Mouse (Mus musculus) layer of hippocampus, adult 18-20 months (tissue): ENCODE measurements around the gene Aicda. TPM values are rescaled to one million over a fixed set of nuclear protein-coding genes. Genes with fewer than 3 reads are reported as not detected.

Source experiments
- DNase-seq, 2 experiments: peaks; one replicate each; pipeline ENCODE4 v3.0.0; 2022; ENCODE audit warnings: low spot score in 2 of 2
- total RNA-seq, 2 experiments: library from RNA; stranded (reverse); gene quantifications; 2 replicates each; pipeline ENCODE4 v1.2.3; 2021

Aicda gene
- total RNA-seq, 2 experiments from 2014 or later, result not detected

- no peak for DNase-seq
These were observed 46.6 kb downstream of the Aicda start for GRCm38 (mm10) chr6:122600066-122600646.

DNA sequence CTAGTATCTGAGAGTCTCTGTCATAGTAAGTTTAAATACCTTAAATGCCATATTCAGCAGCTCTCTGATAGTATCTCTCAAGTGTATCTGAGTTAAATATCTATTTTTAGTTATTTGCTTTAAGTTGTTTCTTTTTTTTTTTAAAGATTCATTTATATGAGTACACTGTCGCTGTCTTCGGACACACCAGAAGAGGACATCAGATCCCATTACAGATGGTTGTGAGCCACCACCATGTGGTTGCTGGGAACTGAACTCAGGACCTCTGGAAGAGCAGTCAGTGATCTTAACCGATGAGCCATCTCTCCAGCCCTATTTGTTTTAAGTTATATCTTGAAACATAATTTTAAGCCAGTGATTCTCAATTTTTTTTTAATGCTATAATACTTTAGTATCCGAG lies 47.4 kb downstream of the Aicda start:
- no peak for DNase-seq

GRCm38 (mm10) chr6:122601615-122602014 lies 48.0 kb downstream of the Aicda start:
- no peak for DNase-seq

DNA sequence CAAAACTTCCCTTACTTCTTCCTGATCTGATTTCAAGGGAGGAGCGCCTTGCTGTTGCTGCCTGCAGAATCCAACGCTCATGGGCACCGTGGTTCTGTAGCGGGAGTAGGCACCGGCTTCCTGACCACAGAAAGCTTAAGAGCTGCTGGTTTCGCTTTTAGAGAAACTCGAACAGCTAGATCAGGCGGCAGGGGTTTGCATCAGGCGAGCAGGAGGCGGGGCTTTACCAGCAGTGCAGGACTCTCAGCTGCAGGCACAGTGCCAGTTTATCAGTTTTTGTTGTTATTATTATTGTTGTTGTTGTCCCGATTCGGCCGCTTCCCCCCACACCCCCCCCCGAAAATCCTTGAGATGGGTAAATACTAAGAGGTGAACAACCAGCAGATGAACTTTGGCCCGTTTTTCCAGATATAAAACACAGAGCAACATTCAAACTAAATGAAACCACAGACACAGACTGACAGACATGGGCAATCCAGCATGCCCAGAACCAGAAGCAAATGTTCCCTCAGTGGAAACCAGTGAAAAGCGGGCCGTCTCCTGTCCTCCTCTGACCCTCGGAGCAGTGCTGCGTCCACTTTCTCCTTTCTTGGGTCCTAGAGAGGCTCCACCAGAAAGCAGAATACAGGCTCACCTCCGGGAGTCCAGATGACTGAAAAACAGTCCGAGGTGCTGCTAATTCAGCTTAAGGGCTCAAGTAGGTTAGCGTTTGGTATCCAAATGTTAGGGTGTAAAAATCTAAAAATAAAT lies 48.8 kb downstream of the Aicda start, which contains the start of gene Apobec1:
Gene Apobec1, minus strand, starts transcription at position 203 of the 750 bp plus-strand sequence.
- peak; percentile 11 to 28 for DNase-seq

DNA sequence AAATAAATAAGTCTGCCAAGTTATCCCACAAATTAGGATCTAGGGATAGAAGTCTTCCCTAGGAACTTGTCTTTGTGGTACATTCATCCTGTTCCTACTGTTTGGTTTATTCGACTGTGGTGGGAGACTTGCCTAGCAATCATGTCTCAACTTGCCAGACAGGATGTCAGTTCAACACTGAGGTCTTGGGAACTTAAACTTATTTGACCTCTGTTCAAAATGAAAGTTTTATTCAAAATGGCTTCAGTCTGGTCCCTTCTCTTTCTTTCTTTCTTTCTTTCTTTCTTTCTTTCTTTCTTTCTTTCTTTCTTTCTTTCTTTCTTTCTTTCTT lies 49.4 kb downstream of the Aicda start:
- no peak for DNase-seq

DNA sequence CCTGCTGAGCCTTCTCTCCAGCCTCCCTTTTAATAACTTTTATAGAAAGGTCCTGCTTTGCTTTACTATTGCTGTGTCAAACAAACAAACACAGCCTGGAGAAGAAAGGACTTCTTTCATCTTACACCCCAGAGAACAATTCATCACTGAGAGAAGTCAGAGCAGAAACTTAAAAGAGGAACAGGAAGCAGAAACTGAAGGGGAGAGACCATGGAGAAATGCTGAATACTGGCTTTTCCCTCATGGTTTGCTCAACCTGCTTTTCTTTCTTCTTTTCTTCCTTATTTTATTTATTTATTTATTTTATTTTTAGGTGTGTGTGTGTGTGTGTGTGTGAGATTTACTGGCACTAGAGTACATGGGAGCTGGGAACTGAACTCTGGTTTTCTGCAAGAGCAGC lies 50.7 kb downstream of the Aicda start:
- no peak for DNase-seq

DNA sequence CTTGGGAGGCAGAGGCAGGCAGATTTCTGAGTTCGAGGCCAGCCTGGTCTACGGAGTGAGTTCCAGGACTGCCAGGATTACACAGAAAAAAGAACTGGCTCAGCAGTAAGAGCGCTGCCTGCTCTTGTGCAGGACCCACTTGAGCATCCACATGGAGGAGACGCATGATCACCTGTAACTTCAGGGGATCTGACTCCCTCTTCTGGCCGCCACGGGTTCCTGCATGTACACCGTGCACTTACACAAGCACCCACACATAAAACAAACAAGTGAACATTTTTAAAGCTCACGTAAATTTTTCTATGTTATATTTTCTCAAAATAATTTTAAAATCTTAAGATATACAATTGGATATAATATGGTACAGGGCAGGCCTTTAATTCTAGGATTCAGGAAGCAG lies 51.9 kb downstream of the Aicda start:
- DNase-seq, result no peak

DNA sequence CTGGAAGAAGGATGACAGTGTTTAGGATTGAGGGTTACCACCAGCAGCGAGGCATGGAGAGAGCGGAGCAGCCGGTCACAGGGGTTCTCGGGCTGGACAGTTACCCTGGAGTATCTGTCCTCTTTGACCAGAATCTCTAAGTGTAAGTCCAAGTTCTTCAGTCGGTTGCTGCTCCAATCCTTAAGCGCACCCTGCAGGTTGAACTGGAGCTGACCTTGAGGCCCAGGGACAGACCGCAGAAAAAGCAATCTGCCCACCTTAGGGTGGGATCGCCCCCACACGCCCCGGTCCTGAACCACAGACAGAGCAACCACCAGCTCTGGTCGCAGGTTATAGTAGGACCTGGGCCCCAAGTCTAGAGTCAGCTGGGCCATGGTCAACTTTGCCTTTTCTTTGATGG lies 53.1 kb downstream of the Aicda start:
- DNase-seq, result no peak

- DNase-seq, result no peak
These were observed 54.1 kb downstream of the Aicda start for GRCm38 (mm10) chr6:122607700-122608099.

DNA sequence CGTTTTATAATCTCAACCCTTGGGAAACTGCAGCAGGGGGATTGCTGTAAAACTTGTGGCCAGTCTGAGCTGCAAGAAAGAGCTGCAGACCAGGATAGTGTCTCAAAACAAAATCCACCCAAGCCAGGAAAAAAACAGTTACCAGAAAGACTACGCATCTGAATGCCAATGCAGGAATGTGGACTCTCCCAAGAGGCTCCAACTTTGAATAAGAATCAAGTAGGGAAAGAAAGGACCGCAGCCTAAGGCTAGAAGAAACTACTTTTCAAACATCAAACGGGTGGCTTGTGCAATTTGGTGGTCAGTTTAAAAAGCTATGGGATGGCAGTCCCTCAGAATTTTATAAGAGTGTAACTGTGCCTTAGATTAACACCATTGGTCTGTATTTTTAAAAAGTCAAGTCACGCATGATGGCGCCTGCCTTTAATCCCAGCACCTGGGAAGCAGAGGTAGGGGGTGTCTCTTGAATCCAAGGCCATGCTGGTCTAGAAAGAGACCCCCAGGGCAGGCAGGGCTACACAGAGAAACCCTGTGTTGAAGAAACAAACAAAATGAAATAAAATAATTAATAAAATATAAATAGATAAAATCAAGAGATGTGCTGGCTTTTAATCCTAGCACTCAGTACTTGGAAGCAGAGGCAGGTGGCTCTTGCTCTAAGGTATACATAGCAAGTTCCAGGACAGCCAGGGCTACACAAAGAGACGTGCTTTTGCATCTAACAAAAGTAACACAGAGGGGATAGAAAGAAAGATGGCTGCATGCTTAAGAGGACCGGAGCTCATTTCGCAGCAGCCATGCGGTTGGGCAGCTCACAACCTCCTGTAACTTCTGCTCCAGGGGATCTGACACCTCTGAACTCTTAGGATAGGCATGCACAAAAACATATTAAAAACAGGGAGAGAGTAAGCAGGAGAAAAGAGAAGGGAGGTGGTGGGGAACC lies 55.1 kb downstream of the Aicda start:
- DNase-seq, result no peak

DNA sequence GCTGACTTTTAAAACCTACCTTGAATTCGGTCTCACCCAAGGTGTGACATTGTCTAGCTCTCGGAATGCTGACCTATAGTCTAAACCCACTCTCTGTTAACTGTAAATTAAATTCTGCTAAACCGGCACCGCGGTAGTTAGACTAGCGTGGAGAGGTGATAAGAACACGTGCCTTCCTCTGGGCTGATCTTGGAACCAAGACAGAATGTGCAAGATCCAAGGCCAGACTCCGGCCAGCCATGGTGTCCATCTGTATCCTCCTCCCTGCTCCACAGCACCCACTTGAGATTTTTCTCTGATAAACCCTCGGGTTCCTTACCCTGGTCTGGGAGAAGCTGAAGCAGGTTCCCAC lies 55.8 kb downstream of the Aicda start:
- DNase-seq, result no peak

GRCm38 (mm10) chr6:122609771-122610170 lies 56.2 kb downstream of the Aicda start, which contains the start of gene Gdf3:
Gene Gdf3, minus strand, starts transcription at chr6:122610087.
- no peak for DNase-seq

DNA sequence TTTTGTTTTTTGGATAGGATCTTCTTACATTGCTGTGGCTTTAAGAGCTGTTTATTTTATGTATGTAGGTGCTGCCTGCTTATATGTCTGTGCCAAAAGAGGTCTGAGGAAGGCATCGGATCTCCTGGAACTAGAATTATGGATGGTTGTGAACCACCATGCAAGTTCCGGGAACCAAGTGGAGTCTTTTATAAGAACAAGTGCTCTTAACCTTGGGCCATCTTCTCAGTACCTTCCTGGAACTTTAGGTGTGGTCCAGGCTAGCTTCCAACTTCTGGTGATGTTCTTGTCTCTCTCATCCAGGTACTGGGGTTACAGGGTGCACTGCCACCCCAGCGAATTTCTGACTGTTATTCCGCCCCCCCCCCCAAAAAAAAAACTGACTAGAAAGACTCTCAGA lies 58.8 kb downstream of the Aicda start:
- DNase-seq, result no peak

Other genes starting within 250 kb of the Aicda start
- gene M6pr, start 245.1 kb upstream of the Aicda start, total RNA-seq, result 10 to 100 TPM; 83.6 to 84.1 TPM
- 10 to 100 TPM; 63.9 to 68.3 TPM for gene Phc1, start 213.2 kb upstream of the Aicda start, total RNA-seq
- gene Rimklb, start 55.0 kb upstream of the Aicda start, total RNA-seq, result 10 to 100 TPM; 58.1 to 58.7 TPM
- gene Mfap5, start 48.0 kb upstream of the Aicda start, total RNA-seq, result not detected
- gene Apobec1, start 48.6 kb downstream of the Aicda start, total RNA-seq, result 1 to 10 TPM in 1 of 2 experiments, under 1 TPM in 1; 0.97 to 1.4 TPM
- gene Gdf3, start 56.3 kb downstream of the Aicda start, total RNA-seq, result not detected
- not detected for gene Dppa3, start 72.6 kb downstream of the Aicda start, total RNA-seq
- gene Nanog, start 153.7 kb downstream of the Aicda start, total RNA-seq, result not detected
- gene Slc2a3, start 247.8 kb downstream of the Aicda start, total RNA-seq, result 100 to 1,000 TPM; 110 to 113 TPM